Comparison of ENCODE assay signal across 27 mouse cellular contexts in the genomic region with DNA sequence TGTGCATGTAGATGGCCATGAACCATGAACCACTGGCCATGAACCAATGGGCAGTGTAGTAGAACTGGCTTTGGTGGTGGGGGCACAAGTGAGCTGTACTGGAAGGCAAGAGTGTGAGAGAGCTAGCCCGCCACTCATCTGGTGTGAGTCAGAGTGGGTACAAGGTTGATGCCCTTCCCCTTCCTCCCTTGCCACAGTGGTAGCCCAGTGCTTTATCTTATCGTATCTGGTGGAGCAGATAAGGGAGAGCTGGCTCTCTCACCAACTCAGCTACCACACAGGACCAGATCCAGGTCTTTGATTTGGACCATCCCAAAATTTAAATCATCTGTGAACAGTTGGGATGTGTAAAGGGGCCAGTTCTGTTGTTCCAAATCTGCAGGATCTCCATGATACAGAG.
DNase-seq lines count a peak whose midpoint lies in the region; ATAC-seq and TF ChIP-seq lines count a peak whose summit lies in the region.
"Had no signal": no experiment of that assay in that cellular context is flagged by ENCODE, and none has a peak within 500 bp of the region (broad histone marks: within the 10 kb centered on the region; RNA-seq: fewer than 3 reads in every experiment).

No protein-coding gene starts in this region.

- H3K27me3 ChIP-seq in G1E (ENCODE audit: insufficient read depth, low read length) = no peaks in the 10 kb centered on the region
- H3K27me3 ChIP-seq: embryonic facial prominence, embryonic 13.5 days; forebrain, embryonic 15.5 days; heart, embryonic 12.5 days; heart, embryonic 15.5 days; hindbrain, embryonic 13.5 days had no signal

- peaks cover 3% of the 10 kb centered on the region for H3K9me3 ChIP-seq in G1E (replicated peaks)
- H3K9me3 ChIP-seq: embryonic facial prominence, embryonic 10.5 days; embryonic facial prominence, embryonic 13.5 days; forebrain, embryonic 12.5 days; forebrain, embryonic 15.5 days; hindbrain, embryonic 10.5 days had no signal

- H3K4me3 ChIP-seq in G1E (ENCODE audit: low read depth, low read length) = no peak overlapping the region
- H3K4me3 ChIP-seq: embryonic facial prominence, embryonic 10.5 days; embryonic facial prominence, embryonic 13.5 days; erythroblast, embryonic 14.5 days; forebrain, embryonic 12.5 days; forebrain, embryonic 15.5 days; heart, embryonic 12.5 days; heart, embryonic 15.5 days; hindbrain, embryonic 10.5 days; hindbrain, embryonic 13.5 days had no signal

- no peak for TF ChIP-seq CTCF in G1E (IDR thresholded peaks at IDR 0.05; ENCODE audit: low read depth, low read length)

- peak; percentile 98 for DNase-seq in 416B (ENCODE audit: low read depth)
- no peak for DNase-seq in G1E (ENCODE audit: low spot score)
- DNase-seq in adrenal gland, adult 2 months = no peak
- DNase-seq in cerebellum, adult 8-10 months = no peak
- no peak for DNase-seq in layer of hippocampus, postnatal 25 days (ENCODE audit: extremely low spot score in 1 of 2, low spot score in 1 of 2)
- DNase-seq: adrenal gland, adult 8-10 months; adrenal gland, postnatal 25 days; cerebellum, adult 18-20 months; cerebellum, adult 9-11 months; cerebellum, postnatal 25 days; embryo, embryonic 11 days; gastrocnemius, postnatal 25 days; heart, adult 18-20 months; heart, postnatal 10 days; heart, postnatal 36 days had no signal

- peaks cover 68% of the 10 kb centered on the region for H3K4me1 ChIP-seq in G1E (ENCODE audit: insufficient read depth, low read depth, low read length)
- H3K4me1 ChIP-seq: embryonic facial prominence, embryonic 13.5 days; heart, embryonic 15.5 days had no signal

- H3K36me3 ChIP-seq in G1E (replicated peaks) = peaks cover 2% of the 10 kb centered on the region
- H3K36me3 ChIP-seq: embryonic facial prominence, embryonic 10.5 days; embryonic facial prominence, embryonic 13.5 days; forebrain, embryonic 12.5 days; forebrain, embryonic 15.5 days; heart, embryonic 12.5 days; heart, embryonic 15.5 days; hindbrain, embryonic 10.5 days; hindbrain, embryonic 13.5 days had no signal

- ATAC-seq in G1E (ENCODE audit: extremely low read depth, insufficient number of reproducible peaks, low FRiP score, poor library complexity, severe bottlenecking) = peak; percentile 70
- 0 out of 2 replicates have a peak, but pooled peaks have one; percentile 9 for ATAC-seq in megakaryocyte, adult 5-6 weeks (ENCODE audit: poor library complexity, severe bottlenecking)
- ATAC-seq: forebrain, embryonic 15.5 days; hindbrain, embryonic 16.5 days; inflammation-experienced regulatory T-cells, adult 6 months had no signal
